Mouse (Mus musculus) right cerebral cortex, adult 18-20 months (tissue): ENCODE data around the gene Ror2.

Experiments
- DNase-seq: peaks from one replicate; pipeline ENCODE4 v3.0.0; 2022; ENCODE audit warnings: mixed read lengths

The Ror2 gene

GRCm38 (mm10) chr13:53119586-53120426, 166.1 kb downstream of the Ror2 start:
- peak; percentile 55 for DNase-seq

- no peak for DNase-seq
Measured at GRCm38 (mm10) chr13:53118398-53118797, 167.5 kb downstream of the Ror2 start.

GRCm38 (mm10) chr13:53117921-53118320, 168.0 kb downstream of the Ror2 start:
- no peak for DNase-seq

- DNase-seq, result no peak
Measured at GRCm38 (mm10) chr13:53110249-53110578, 175.7 kb downstream of the Ror2 start.

GRCm38 (mm10) chr13:53109560-53110248, 176.2 kb downstream of the Ror2 start:
- peak; percentile 91 for DNase-seq

- DNase-seq, result no peak
Measured at GRCm38 (mm10) chr13:53106676-53107075, 179.2 kb downstream of the Ror2 start.

GRCm38 (mm10) chr13:53099771-53100682, 185.9 kb downstream of the Ror2 start:
- DNase-seq, result no peak

GRCm38 (mm10) chr13:53096615-53097014, 189.3 kb downstream of the Ror2 start:
- DNase-seq, result peak; percentile 52

- no peak for DNase-seq
Measured at GRCm38 (mm10) chr13:53095222-53095621, 190.7 kb downstream of the Ror2 start.

GRCm38 (mm10) chr13:53094658-53095057, 191.3 kb downstream of the Ror2 start:
- DNase-seq, result no peak

GRCm38 (mm10) chr13:53093407-53093806, 192.5 kb downstream of the Ror2 start:
- no peak for DNase-seq

- DNase-seq, result no peak
Measured at GRCm38 (mm10) chr13:53086552-53087282, 199.2 kb downstream of the Ror2 start.

GRCm38 (mm10) chr13:53081846-53082245, 204.1 kb downstream of the Ror2 start:
- DNase-seq, result no peak

GRCm38 (mm10) chr13:53077732-53078345, 208.1 kb downstream of the Ror2 start:
- DNase-seq, result no peak

- DNase-seq, result no peak
Measured at GRCm38 (mm10) chr13:53075006-53075405, 210.9 kb downstream of the Ror2 start.

- DNase-seq, result no peak
Measured at GRCm38 (mm10) chr13:53069076-53069690, 216.7 kb downstream of the Ror2 start.

GRCm38 (mm10) chr13:53068461-53068860, 217.5 kb downstream of the Ror2 start:
- no peak for DNase-seq

GRCm38 (mm10) chr13:53067949-53068348, 218.0 kb downstream of the Ror2 start:
- DNase-seq, result no peak

- no peak for DNase-seq
Measured at GRCm38 (mm10) chr13:53065122-53065521, 220.8 kb downstream of the Ror2 start.

GRCm38 (mm10) chr13:53064681-53065080, 221.2 kb downstream of the Ror2 start:
- DNase-seq, result no peak
